Mouse (Mus musculus) gastrocnemius, adult 2 months (tissue): ENCODE data around the gene Triobp. TPM values are rescaled to one million over a fixed set of nuclear protein-coding genes. Genes with fewer than 3 reads are reported as not detected.
A peak's percentile ranks its signal among the peaks of the same experiment; 100 is the strongest.

Experiments
- DNase-seq: peaks from one replicate; pipeline ENCODE4 v3.0.0; 2022
- H3K27ac ChIP-seq: fragments of 200-600 bp; 2 replicates; pipeline ENCODE4 v1.8.1; 2022; ENCODE audit warnings: mild to moderate bottlenecking
- H3K4me3 ChIP-seq: fragments of 200-600 bp; 2 replicates; pipeline ENCODE4 v1.8.1; 2022; ENCODE audit warnings: mild to moderate bottlenecking, moderate library complexity
- CTCF ChIP-seq: fragments of 200-600 bp; IDR thresholded peaks from 2 replicates; pipeline ENCODE4 v1.8.1; 2022; ENCODE audit warnings: antibody characterized with exemption, mild to moderate bottlenecking, moderate library complexity
- intact Hi-C: fragments of 180-260 bp; cut with DNase I; formaldehyde crosslinking; loops from one replicate; pipeline ENCODE4 v1.15.1; 2025
- long read RNA-seq, 2 experiments: library from polyadenylated mRNA; stranded (forward); transcript quantifications; one replicate each; pipeline ENCODE4 v2.0.0; 2021
- total RNA-seq, 2 experiments: library from RNA; stranded (reverse); gene quantifications; 2 replicates each; pipeline ENCODE4 v1.2.3; 2021

Gene Triobp
- 10 to 100 TPM; 33.2 to 36.6 TPM for total RNA-seq
- long read RNA-seq, experiment 1, transcript Triobp-201 (14 exons, 2,570 nt), result major isoform, 40 of 68 reads
- long read RNA-seq, experiment 1, partial matches to known transcripts, result 4 of 68 reads
- long read RNA-seq, experiment 1, other reads (novel, unspliced or antisense), result 22 of 68 reads
- long read RNA-seq, experiment 2, transcript Triobp-201 (14 exons, 2,570 nt), result major isoform, 40 of 68 reads
- long read RNA-seq, experiment 2, partial matches to known transcripts, result 1 of 68 reads
- long read RNA-seq, experiment 2, other reads (novel, unspliced or antisense), result 26 of 68 reads

GRCm38 (mm10) chr15:78947657-78948056 lies at the start of gene Triobp:
Gene Triobp, plus strand, starts transcription at chr15:78947724.
- Histone ChIP-seq H3K27ac (no peak within 1 kb of the TSS), H3K4me3 (peak within 1 kb of the TSS; percentile 61)
- DNase-seq, result peak; percentile 92
- TF ChIP-seq CTCF, result no peak
- intact Hi-C loops, result no loop called here

GRCm38 (mm10) chr15:78898507-78899001 lies 49.0 kb upstream of the Triobp start:
- intact Hi-C loops, result no loop called here
- no peak overlapping the region; the same call in 1 of the 2 replicates for H3K27ac ChIP-seq
- no peak for TF ChIP-seq CTCF
- no peak for DNase-seq
- H3K4me3 ChIP-seq, result peak overlapping the region; percentile 78

- TF ChIP-seq CTCF, result no peak
- intact Hi-C loops, result no loop called here
- H3K4me3 ChIP-seq, result peak within 1 kb of the TSS; percentile 78
- DNase-seq, result no peak
- peak within 1 kb of the TSS; percentile 78 for H3K27ac ChIP-seq
Observed at GRCm38 (mm10) chr15:78899409-78899739, 48.1 kb upstream of the Triobp start, which contains the start of gene Gm49510. Gene Gm49510, plus strand, starts transcription at chr15:78899667.

- intact Hi-C loops, result loop anchor here (5.0 kb wide), 1 partner anchor 42 kb away; no protein-coding TSS in a partner anchor
- peak within 1 kb of the TSS; percentile 78 for H3K27ac ChIP-seq
- TF ChIP-seq CTCF, result no peak
- peak within 1 kb of the TSS; percentile 78 for H3K4me3 ChIP-seq
- peak; percentile 83 for DNase-seq
Observed at GRCm38 (mm10) chr15:78899740-78900584, 47.6 kb upstream of the Triobp start, which contains the start of gene Sh3bp1. Gene Sh3bp1, plus strand, starts transcription at chr15:78899768.

- DNase-seq, result peak; percentile 48
- H3K4me3 ChIP-seq, result peak overlapping the region; percentile 78
- intact Hi-C loops, result loop anchor here (5.0 kb wide), 1 partner anchor 41 kb away; no protein-coding TSS in a partner anchor
- H3K27ac ChIP-seq, result peak overlapping the region; percentile 78
- TF ChIP-seq CTCF, result no peak
Observed at GRCm38 (mm10) chr15:78900585-78901421, 46.7 kb upstream of the Triobp start.

DNA sequence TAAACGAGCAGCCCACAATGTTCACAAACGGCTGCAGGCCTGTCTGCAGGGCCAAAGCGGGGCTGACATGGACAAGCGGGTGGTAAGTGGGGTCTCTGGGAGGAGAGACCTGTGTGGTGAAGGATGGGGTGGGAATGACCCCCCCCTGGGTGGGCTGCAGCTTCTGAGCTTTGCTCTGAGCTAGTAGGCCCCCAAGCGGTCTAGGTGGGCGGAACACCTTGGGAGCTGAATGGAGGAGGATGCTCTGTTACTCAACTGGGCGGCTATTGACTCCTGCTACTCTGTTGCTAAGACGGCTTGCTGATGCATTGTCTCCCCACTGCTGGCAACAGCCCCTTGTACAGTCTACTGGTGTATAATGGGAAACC lies 46.1 kb upstream of the Triobp start:
- 0 out of 2 replicates have a peak overlapping the region, but pooled peaks have one; percentile 8 for H3K27ac ChIP-seq

DNA sequence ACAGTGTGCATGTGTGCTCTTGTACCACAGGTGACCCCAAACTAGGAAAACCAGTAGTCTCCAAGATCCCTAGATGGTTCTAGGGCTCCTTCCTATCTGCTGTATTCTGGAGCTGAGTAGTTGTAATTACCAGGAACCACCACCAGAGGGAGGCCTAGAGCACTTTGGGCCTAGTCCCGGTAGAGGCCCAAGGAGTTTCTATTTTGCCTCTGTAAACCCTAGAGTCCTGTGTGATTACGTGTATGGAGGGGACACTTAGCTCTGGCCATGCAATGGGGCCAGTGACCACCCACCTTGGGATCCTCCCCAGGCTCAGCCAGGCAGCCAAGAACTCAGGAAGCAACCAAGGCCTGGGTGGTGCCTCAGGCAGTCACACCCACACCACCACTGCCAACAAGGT lies 44.3 kb upstream of the Triobp start:
- peak; percentile 89 for TF ChIP-seq CTCF
- no peak overlapping the region for H3K4me3 ChIP-seq
- H3K27ac ChIP-seq, result peak overlapping the region; percentile 71
- intact Hi-C loops, result loop anchor here (5.0 kb wide), 1 partner anchor 39 kb away; no protein-coding TSS in a partner anchor
- DNase-seq, result peak; percentile 81

More for the DNA sequence above, 46.1 kb upstream of the Triobp start:
- no peak for DNase-seq
- no peak for TF ChIP-seq CTCF
- peak overlapping the region; percentile 78; the same call in 1 of the 2 replicates for H3K4me3 ChIP-seq
- intact Hi-C loops, result loop anchor here (5.0 kb wide), 1 partner anchor 41 kb away; no protein-coding TSS in a partner anchor

- Histone ChIP-seq H3K27ac (no peak overlapping the region), H3K4me3 (no peak overlapping the region)
- intact Hi-C loops, result no loop called here
- TF ChIP-seq CTCF, result no peak
- no peak for DNase-seq
Observed at GRCm38 (mm10) chr15:78908399-78908798, 39.1 kb upstream of the Triobp start.

DNA sequence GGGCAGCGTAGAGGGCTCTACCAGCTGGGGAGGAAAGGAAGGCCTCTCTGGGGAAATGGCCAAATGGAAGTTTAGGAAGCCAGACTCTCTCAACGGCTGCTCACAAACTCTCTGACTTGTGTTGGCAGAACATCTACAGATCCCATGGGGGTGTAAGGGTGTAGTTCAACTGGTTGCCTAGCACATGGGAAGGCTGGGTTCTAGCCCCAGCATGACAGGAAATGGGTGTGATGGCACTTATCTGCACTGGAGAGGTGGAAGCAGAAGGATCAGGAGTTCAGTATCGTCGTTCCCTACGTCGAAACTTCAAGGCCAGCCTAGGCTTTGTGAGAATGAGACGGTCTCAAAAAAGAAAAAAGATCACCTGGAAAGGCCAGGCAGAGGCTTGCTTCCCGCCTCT lies 38.5 kb upstream of the Triobp start:
- no peak for DNase-seq
- H3K4me3 ChIP-seq, result no peak overlapping the region
- no peak overlapping the region for H3K27ac ChIP-seq
- no peak for TF ChIP-seq CTCF
- intact Hi-C loops, result no loop called here

DNA sequence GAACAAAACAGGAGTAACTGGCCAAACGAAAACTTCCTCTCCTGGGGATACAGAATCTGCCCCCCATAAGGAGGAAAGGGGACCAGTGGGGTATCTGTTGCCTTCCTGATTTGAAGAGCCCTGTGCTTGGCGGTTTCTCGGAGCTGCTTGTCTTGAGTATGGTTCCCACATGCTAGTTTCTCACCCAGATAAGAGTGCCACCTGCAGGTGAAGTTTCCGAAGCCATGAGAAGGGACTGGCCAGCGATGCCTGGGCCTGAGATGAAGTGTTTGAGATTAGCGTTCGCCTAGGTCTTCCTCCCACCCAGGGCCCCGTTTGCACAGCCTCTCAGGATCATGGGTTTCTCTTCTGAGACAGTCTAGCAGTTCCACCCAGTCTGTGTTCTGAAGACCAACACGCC lies 35.5 kb upstream of the Triobp start:
- DNase-seq, result no peak
- peak; percentile 32; the same call in 1 of the 2 replicates for TF ChIP-seq CTCF
- Histone ChIP-seq H3K27ac (no peak overlapping the region), H3K4me3 (no peak overlapping the region)
- intact Hi-C loops, result loop anchor here (5.0 kb wide), 1 partner anchor 160 kb away; no protein-coding TSS in a partner anchor

- intact Hi-C loops, result loop anchor here (5.0 kb wide), 1 partner anchor 159 kb away; no protein-coding TSS in a partner anchor
- TF ChIP-seq CTCF, result no peak
- Histone ChIP-seq H3K27ac (peak within 1 kb of the TSS; percentile 63), H3K4me3 (peak within 1 kb of the TSS; percentile 74)
- DNase-seq, result peak; percentile 96
Observed at GRCm38 (mm10) chr15:78913632-78914090, 33.9 kb upstream of the Triobp start, which contains the start of gene Pdxp. Gene Pdxp, plus strand, starts transcription at chr15:78913919.
